In genomic region chr4:98358034-98358809, GRCm38 (mm10) we compare ENCODE assay signal across 24 mouse cellular contexts.
"Had no signal": no experiment of that assay in that cellular context is flagged by ENCODE, and none has a peak within 500 bp of the region (broad histone marks: within the 10 kb centered on the region; RNA-seq: fewer than 3 reads in every experiment).

No protein-coding gene starts in this region.

- DNase-seq: gastrocnemius, adult 2 months; gastrocnemius, postnatal 10 days; gastrocnemius, postnatal 36 days; heart, adult 18-20 months; heart, postnatal 10 days; heart, postnatal 4 days; kidney, adult 18-20 months; kidney, adult 8-10 months; kidney, postnatal 10 days; kidney, postnatal 25 days; layer of hippocampus, postnatal 36 days; left cerebral cortex, postnatal 4 days had no signal

- H3K9me3 ChIP-seq: heart, embryonic 10.5 days; heart, embryonic 12.5 days; hindbrain, embryonic 10.5 days; hindbrain, embryonic 12.5 days; limb, embryonic 13.5 days; limb, embryonic 15.5 days; liver, embryonic 12.5 days had no signal

- H3K27me3 ChIP-seq: heart, embryonic 12.5 days; hindbrain, embryonic 12.5 days; limb, embryonic 13.5 days; limb, embryonic 15.5 days; liver, embryonic 12.5 days had no signal

- H3K4me3 ChIP-seq: gastrocnemius, adult 2 months; heart, embryonic 10.5 days; heart, embryonic 12.5 days; hindbrain, embryonic 10.5 days; hindbrain, embryonic 12.5 days; limb, embryonic 13.5 days; limb, embryonic 15.5 days; liver, embryonic 12.5 days had no signal

- ATAC-seq: forebrain, embryonic 16.5 days; hindbrain, embryonic 16.5 days; inflammation-experienced regulatory T-cells, adult 6 months; liver, embryonic 12.5 days had no signal

- H3K4me2 ChIP-seq: heart, embryonic 12.5 days; hindbrain, embryonic 12.5 days; hindbrain, embryonic 14.5 days; limb, embryonic 13.5 days; limb, embryonic 15.5 days; liver, embryonic 12.5 days had no signal

- H3K27ac ChIP-seq: gastrocnemius, adult 2 months; heart, embryonic 10.5 days; hindbrain, embryonic 10.5 days; hindbrain, embryonic 12.5 days; hindbrain, embryonic 14.5 days; limb, embryonic 13.5 days; limb, embryonic 15.5 days; liver, embryonic 12.5 days; liver, embryonic 14.5 days had no signal

- H3K4me1 ChIP-seq: heart, embryonic 10.5 days; heart, embryonic 12.5 days; hindbrain, embryonic 10.5 days; hindbrain, embryonic 12.5 days; limb, embryonic 13.5 days; limb, embryonic 15.5 days; liver, embryonic 12.5 days had no signal

- H3K9ac ChIP-seq: heart, embryonic 12.5 days; hindbrain, embryonic 12.5 days; hindbrain, embryonic 14.5 days; limb, embryonic 13.5 days; limb, embryonic 15.5 days; liver, embryonic 12.5 days; liver, embryonic 14.5 days had no signal
